Mouse (Mus musculus): ENCODE data around the gene Tmem117. TPM values are rescaled to one million over a fixed set of nuclear protein-coding genes. Genes with fewer than 3 reads are reported as not detected.

Gene Tmem117
- total and polyA plus RNA-seq, 2 experiments from 2014 or later = 11.6 to 13.8 TPM

DNA sequence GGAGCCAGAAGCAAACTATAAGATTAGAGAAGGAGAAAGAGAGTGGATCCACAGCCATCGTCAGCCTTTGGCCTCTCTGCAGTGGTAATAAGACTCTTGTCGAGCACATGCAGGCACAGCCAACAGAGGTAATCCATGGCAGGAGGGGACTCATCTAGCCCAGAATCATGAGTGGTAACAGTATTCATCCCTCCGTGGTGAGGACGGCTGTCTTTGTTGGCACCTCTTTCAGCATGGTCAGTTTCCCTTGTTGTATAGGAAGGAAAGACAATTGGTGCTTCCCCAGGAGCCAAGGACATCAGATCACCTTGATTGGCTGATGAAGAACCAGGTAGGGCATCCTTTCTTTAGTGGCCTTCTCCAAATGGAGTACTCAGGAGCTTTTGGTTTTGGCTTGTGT is 479.6 kb downstream of the Tmem117 start:
- H3K9ac ChIP-seq = no peak overlapping the region
- no peak for DNase-seq
- no peak overlapping the region for H3K4me2 ChIP-seq (ENCODE audit: low read depth)
- no peaks in the 10 kb centered on the region for H3K9me3 ChIP-seq (ENCODE audit: low read length)
- 81% methylated on average over 4 of the region's 4 CpGs for WGBS
- no peaks in the 10 kb centered on the region for H3K4me1 ChIP-seq (ENCODE audit: insufficient read depth)
- ATAC-seq = no peak
- no peaks in the 10 kb centered on the region for H3K36me3 ChIP-seq (ENCODE audit: insufficient read depth)
- no peak overlapping the region for H3K4me3 ChIP-seq (ENCODE audit: low read depth, low read length)
- no peaks in the 10 kb centered on the region for H3K27me3 ChIP-seq (ENCODE audit: insufficient read depth, low read length)
- TF ChIP-seq CTCF (IDR thresholded peaks at IDR 0.05; ENCODE audit: low read depth) = no peak
- H3K27ac ChIP-seq (ENCODE audit: low read depth, low read length) = no peak overlapping the region

DNA sequence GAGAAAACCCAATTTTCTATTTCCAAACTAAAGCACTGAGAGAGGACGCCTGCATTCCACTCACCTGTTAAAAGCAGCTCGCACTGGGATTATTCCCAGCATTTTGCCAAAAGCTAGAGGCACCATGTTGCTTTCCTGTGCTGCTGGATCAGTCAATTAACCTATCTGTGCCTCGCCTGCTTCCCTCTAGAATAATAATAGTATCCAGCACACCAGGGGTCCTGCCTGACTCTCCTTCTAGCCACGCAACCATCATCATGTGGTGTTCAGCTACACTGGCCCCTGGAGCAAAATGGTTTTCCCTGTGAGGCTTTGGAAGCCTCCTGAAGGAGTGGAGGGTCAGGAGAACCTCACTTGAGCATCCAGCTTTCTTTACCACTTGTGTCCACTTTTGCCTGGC is 502.4 kb downstream of the Tmem117 start:
- no peak for ATAC-seq
- no peak overlapping the region for H3K4me3 ChIP-seq (ENCODE audit: low read depth, low read length)
- H3K27me3 ChIP-seq (ENCODE audit: insufficient read depth, low read length) = no peaks in the 10 kb centered on the region
- H3K9ac ChIP-seq = no peak overlapping the region
- no peak for TF ChIP-seq CTCF (IDR thresholded peaks at IDR 0.05; ENCODE audit: low read depth)
- 61% methylated on average over 4 of the region's 4 CpGs for WGBS
- no peak overlapping the region for H3K27ac ChIP-seq (ENCODE audit: low read depth, low read length)
- DNase-seq = no peak
- 0 out of 2 replicates have a peak, but pooled peaks cover 4% of the 10 kb centered on the region for H3K4me1 ChIP-seq (ENCODE audit: insufficient read depth)
- no peaks in the 10 kb centered on the region for H3K36me3 ChIP-seq (ENCODE audit: insufficient read depth)
- no peaks in the 10 kb centered on the region for H3K9me3 ChIP-seq (ENCODE audit: low read length)
- H3K4me2 ChIP-seq (ENCODE audit: low read depth) = no peak overlapping the region

DNA sequence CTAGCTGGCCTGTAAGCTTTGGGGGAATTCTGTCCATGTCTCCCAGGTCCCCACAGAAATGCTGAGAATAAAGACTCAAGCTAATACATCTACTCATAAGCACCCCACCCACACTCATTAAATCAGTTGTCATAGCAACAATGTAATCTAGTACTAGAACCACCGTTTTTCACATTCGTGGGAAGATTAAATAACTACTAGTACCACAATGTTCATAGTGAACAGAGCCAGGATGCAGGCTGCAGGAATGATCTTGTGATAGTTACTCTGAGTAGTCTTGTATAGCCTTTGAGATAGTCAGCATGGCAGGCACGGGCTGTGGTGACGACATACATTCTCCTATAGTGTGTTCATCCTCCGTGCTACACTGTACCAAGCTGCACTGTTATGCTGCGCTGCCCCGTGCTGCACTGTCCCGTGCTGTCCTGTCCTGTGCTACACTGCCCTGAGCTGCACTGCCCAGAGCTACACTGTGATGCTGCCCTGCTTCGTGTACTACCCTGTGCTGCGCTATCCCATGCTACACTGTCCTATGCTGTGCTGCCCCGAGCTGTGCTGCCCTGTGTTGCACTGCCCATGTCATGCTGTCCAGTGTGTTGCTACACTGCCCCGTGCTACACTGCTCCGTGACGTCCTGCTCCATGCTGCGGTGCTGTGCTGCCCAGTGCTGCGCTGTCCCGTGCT is 507.0 kb downstream of the Tmem117 start:
- Histone ChIP-seq H3K9me3 (ENCODE audit: low read length) (no peaks in the 10 kb centered on the region), H3K4me2 (ENCODE audit: low read depth) (no peak overlapping the region), H3K4me1 (ENCODE audit: insufficient read depth) (0 out of 2 replicates have a peak, but pooled peaks cover 5% of the 10 kb centered on the region), H3K36me3 (ENCODE audit: insufficient read depth) (no peaks in the 10 kb centered on the region), H3K27me3 (ENCODE audit: insufficient read depth, low read length) (no peaks in the 10 kb centered on the region), H3K9ac (no peak overlapping the region), H3K27ac (ENCODE audit: low read depth, low read length) (no peak overlapping the region), H3K4me3 (ENCODE audit: low read depth, low read length) (no peak overlapping the region)
- ATAC-seq = peak; percentile 36
- DNase-seq = peak; percentile 34
- TF ChIP-seq CTCF (IDR thresholded peaks at IDR 0.05; ENCODE audit: low read depth) = no peak
- WGBS = 83% methylated on average over 17 of the region's 17 CpGs

DNA sequence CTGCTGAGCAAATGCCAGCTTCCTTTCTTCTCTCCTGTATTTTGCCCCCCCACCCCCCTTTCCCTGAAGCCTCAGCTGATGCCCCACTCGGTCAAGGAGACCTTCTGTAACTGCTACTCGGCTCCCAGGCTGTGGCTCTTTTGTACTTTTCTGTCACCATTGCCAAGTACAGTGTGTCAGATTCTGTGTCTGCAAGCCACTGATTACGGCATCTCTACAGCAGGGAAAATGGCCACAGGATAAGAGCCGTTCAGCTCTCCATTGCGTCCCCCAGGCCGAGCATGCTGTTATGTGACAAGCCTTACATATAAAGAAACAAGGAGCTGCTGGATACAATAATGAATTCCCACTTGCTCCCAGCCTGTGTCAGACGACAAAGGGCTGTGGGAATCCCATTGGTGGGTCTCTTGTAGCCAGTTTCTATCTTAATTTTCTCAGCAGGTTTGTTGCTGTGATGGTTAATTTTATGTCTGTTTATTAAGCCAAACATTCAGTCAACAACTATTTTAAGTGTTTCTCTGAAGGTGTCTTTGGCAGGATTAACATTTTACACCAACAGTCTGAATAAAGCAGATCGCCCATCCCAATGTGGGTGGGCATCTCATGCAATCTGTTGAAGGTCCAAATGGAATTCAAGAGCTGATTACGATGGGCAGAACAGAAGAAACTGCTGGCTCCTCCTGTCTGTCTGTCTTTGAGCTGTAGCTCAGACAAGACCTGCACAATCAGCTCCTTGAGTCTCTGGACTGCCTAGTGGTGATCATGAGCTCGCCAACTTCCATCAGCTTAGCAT is 508.2 kb downstream of the Tmem117 start:
- H3K4me3 ChIP-seq (ENCODE audit: low read depth, low read length) = no peak overlapping the region
- ATAC-seq (peak; percentile 20; the same call in 1 of the 2 replicates), DNase-seq (no peak)
- 34% methylated on average over 10 of the region's 10 CpGs for WGBS
- H3K27ac ChIP-seq (ENCODE audit: low read depth, low read length) = no peak overlapping the region
- no peaks in the 10 kb centered on the region for H3K9me3 ChIP-seq (ENCODE audit: low read length)
- TF ChIP-seq CTCF (IDR thresholded peaks at IDR 0.05; ENCODE audit: low read depth) = no peak
- H3K4me1 ChIP-seq (ENCODE audit: insufficient read depth) = 0 out of 2 replicates have a peak, but pooled peaks cover 5% of the 10 kb centered on the region
- no peaks in the 10 kb centered on the region for H3K36me3 ChIP-seq (ENCODE audit: insufficient read depth)
- no peak overlapping the region for H3K9ac ChIP-seq
- no peak overlapping the region for H3K4me2 ChIP-seq (ENCODE audit: low read depth)
- no peaks in the 10 kb centered on the region for H3K27me3 ChIP-seq (ENCODE audit: insufficient read depth, low read length)

DNA sequence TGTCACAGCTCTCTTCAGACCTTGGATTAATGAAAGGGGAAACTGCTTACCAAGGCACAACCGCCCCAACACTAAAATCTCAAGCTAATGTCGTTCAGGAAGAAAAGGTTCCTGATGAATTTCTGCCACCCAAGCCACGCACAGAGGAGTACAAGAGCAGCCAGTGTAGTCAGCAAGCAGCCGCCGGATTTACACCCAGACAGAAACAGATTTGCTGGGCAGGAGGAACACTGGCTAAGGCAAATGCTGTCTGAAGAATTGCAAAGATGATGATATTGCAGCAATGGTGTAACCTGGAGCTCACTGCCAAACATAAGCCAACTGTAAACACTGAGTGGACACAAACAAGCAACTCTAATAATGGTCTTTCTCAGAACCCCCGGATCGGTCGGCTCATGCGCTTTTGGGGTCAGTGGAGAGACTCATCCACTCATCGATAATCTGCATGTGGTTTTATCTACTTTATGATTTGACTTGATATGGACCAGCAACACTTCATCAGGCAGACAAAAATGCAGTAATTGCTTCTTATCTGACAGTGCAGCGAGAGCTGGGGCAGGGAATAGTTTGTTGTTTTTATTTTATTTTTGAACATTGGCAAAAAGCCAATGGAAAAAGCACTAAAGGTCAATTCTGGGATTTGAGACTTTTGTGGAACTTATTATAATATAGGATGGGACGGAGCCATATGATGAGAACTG is 509.8 kb downstream of the Tmem117 start:
- H3K27ac ChIP-seq (ENCODE audit: low read depth, low read length) = no peak overlapping the region
- no peaks in the 10 kb centered on the region for H3K27me3 ChIP-seq (ENCODE audit: insufficient read depth, low read length)
- H3K4me1 ChIP-seq (ENCODE audit: insufficient read depth) = 0 out of 2 replicates have a peak, but pooled peaks cover 5% of the 10 kb centered on the region
- H3K4me2 ChIP-seq (ENCODE audit: low read depth) = no peak overlapping the region
- no peaks in the 10 kb centered on the region for H3K36me3 ChIP-seq (ENCODE audit: insufficient read depth)
- no peaks in the 10 kb centered on the region for H3K9me3 ChIP-seq (ENCODE audit: low read length)
- WGBS = 76% methylated on average over 12 of the region's 12 CpGs
- ATAC-seq (no peak), DNase-seq (no peak)
- no peak for TF ChIP-seq CTCF (IDR thresholded peaks at IDR 0.05; ENCODE audit: low read depth)
- H3K4me3 ChIP-seq (ENCODE audit: low read depth, low read length) = no peak overlapping the region
- H3K9ac ChIP-seq = no peak overlapping the region

DNA sequence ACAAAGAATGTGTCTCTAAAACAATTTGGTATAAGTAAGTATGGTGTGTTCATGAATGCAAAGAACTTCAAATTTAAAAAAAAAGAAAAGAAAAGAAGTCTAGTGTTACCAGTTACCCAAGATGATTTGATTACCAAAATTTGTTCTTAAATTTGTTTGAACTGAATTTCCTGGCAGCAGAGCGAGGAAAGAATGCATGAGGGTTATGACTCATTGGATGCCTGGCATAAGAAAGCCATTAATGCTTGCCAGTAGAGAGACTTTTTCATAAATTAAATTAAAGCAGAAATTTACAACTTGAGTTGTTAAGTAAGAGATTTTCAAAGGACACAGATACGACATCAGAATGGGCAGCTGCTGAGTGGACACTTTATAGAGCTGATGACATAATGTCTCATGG is 515.1 kb downstream of the Tmem117 start:
- Histone ChIP-seq H3K27me3 (ENCODE audit: insufficient read depth, low read length) (no peaks in the 10 kb centered on the region), H3K4me3 (ENCODE audit: low read depth, low read length) (no peak overlapping the region), H3K4me1 (ENCODE audit: insufficient read depth) (no peaks in the 10 kb centered on the region), H3K9me3 (ENCODE audit: low read length) (no peaks in the 10 kb centered on the region), H3K27ac (ENCODE audit: low read depth, low read length) (no peak overlapping the region), H3K9ac (no peak overlapping the region), H3K4me2 (ENCODE audit: low read depth) (no peak overlapping the region), H3K36me3 (ENCODE audit: insufficient read depth) (no peaks in the 10 kb centered on the region)
- ATAC-seq = no peak
- WGBS = 71% methylated on average over 2 of the region's 2 CpGs
- TF ChIP-seq CTCF (IDR thresholded peaks at IDR 0.05; ENCODE audit: low read depth) = no peak
- DNase-seq = no peak

Measured in forebrain, postnatal 0 days (tissue).